Mouse (Mus musculus) heart, embryonic 13.5 days (tissue): Measurements from ENCODE around the gene Asic3. TPM values are rescaled to one million over a fixed set of nuclear protein-coding genes. Genes with fewer than 3 reads are reported as not detected.

Experiments
- ATAC-seq: fragments of 200-750 bp; cut with Nextera tagmentation; 2 replicates; pipeline ENCODE4 v1.8.0; 2017; ENCODE audit warnings: moderate TSS enrichment; ENCODE audit not compliant: insufficient number of reproducible peaks, low FRiP score, low TSS enrichment; ENCODE audit errors: extremely low read depth
- H3K27ac ChIP-seq: fragments of 300-500 bp; sonication (generic); replicated peaks from 2 replicates; pipeline ENCODE4 v1.5.1; 2015; ENCODE audit warnings: moderate library complexity, mild to moderate bottlenecking, inconsistent platforms
- H3K27me3 ChIP-seq: fragments of 300-500 bp; sonication (generic); replicated peaks from 2 replicates; pipeline ENCODE4 v1.6.1; 2015; ENCODE audit warnings: mild to moderate bottlenecking, inconsistent platforms
- H3K36me3 ChIP-seq: fragments of 300-500 bp; sonication (generic); 2 replicates; pipeline ENCODE4 v1.6.1; 2015; ENCODE audit warnings: mild to moderate bottlenecking, inconsistent platforms
- H3K4me1 ChIP-seq: fragments of 300-500 bp; sonication (generic); 2 replicates; pipeline ENCODE4 v1.6.1; 2015; ENCODE audit warnings: inconsistent platforms
- H3K4me2 ChIP-seq: fragments of 300-500 bp; sonication (generic); 2 replicates; pipeline ENCODE4 v1.6.1; 2015; ENCODE audit warnings: inconsistent platforms, mild to moderate bottlenecking, moderate library complexity
- H3K4me3 ChIP-seq: fragments of 300-500 bp; sonication (generic); 2 replicates; pipeline ENCODE4 v1.5.1; 2015; ENCODE audit warnings: moderate library complexity, mild to moderate bottlenecking, inconsistent platforms
- H3K9ac ChIP-seq: fragments of 300-500 bp; sonication (generic); 2 replicates; pipeline ENCODE4 v1.6.1; 2015; ENCODE audit warnings: inconsistent platforms, mild to moderate bottlenecking, moderate library complexity
- H3K9me3 ChIP-seq: fragments of 300-500 bp; sonication (generic); 2 replicates; pipeline ENCODE4 v1.6.1; 2016; ENCODE audit warnings: inconsistent platforms
- WGBS: fragments of 180-500 bp; shearing (Covaris S2); methylation state at CpG from one replicate; pipeline ENCODE4 v1.1.7; 2015; ENCODE audit warnings: mixed read lengths; 5-methylcytosine and 5-hydroxymethylcytosine counted together
- polyA plus RNA-seq: library from polyadenylated mRNA; unstranded; fragments of >200 nt; fragmentation: Nextera tagmentation; extraction: Ambion mirVana; gene quantifications from 2 replicates; pipeline ENCODE4 v1.2.1, GENCODE M21; 2015

Gene Asic3
- polyA plus RNA-seq, 1 experiment from 2014 or later: 0.25 TPM

DNA sequence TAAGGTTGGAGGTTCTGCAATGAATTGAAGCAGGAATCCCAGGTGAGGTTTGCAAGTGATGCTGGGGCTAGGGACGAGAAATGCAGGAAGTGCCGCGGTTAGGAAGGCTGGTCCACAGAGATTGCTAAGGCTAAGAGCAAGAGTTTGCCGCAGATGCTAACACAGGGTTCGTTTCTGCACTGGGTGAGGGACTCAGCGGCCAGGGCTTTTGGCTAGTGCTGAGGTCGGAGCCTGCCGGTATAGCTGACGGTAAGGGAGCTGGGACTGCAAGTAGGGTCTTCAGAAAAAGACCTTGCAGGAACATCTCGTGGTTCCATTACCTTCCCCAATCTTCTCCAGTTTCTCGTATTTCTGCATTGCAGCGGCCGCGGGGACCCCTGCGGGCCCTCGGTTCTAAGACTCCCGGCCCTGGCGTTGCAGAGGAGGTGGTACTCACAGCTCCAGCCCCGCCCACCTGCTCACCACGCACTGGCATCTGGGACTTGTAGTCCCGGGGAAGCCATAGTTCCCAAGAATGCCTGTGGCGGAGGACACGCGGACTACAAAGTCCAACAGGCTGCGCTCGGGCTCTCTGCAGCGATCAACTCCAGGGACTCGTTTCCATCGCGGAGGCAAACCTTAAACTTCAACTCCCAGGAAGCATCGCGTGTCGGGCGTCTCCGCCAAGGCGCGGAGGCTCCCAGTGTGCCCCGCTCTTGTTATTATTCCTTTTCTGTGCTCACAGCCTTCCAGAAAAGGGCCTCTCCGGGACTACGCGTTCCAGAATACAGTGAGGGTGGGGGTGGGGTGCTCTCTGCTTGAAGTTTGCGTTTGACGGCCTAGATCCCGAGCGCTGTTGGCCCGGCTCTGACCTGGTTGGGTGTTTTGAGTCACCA is 10.2 kb downstream of the Asic3 start, which contains the start of the genes Cdk5 and Slc4a2:
Gene Cdk5, minus strand, starts transcription at position 402 of the 875 bp plus-strand sequence.
Gene Slc4a2, plus strand, starts transcription at position 709 of the 875 bp plus-strand sequence.
- under 1% methylated on average over 46 of the region's 46 CpGs for WGBS
- H3K36me3 ChIP-seq: peaks cover 37% of the 10 kb centered on the region
- H3K4me3 ChIP-seq: peak within 1 kb of the TSS; percentile 81
- H3K9me3 ChIP-seq: no peaks in the 10 kb centered on the region
- peaks cover 44% of the 10 kb centered on the region for H3K4me1 ChIP-seq
- peak within 1 kb of the TSS; percentile 97 for H3K27ac ChIP-seq
- H3K27me3 ChIP-seq: no peaks in the 10 kb centered on the region
- H3K9ac ChIP-seq: peak within 1 kb of the TSS; percentile 91
- peak; percentile 89 for ATAC-seq
- H3K4me2 ChIP-seq: peak within 1 kb of the TSS; percentile 96

DNA sequence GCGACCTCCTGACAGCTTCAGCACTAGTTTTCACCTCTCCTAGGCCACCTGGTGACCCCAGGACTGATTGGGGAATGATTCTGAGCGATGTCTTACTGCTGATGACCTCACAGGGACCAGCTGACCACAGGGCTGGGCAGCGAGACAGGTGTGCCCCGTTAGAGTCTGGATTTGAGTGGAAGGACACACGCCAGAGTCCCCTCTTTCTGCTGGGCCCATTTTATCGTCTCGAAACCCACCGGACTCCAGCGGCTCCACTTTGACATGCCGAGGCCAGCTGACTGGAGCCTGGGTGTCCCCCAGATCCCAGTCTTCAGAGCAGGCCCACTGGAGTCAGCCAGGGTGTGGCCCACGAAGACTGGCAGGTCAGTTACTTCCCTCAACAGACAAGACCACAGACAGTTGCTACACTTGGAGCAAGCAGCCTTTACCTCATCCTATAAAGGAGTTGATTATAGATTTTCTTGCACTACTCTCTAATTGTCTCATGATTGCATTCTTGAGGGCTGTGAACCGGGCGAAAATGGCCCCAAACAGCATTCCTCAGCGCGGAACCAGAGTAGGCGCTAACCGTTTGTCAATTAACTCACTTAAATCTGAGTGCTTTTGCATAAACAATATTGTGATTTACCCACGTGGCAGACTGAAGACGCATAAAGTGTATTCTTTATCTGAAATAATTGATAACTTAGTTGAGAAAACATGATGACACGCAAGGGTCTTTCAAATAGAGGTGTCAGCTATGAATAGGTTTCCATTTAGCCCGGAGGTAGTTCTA is 11.0 kb downstream of the Asic3 start:
- H3K36me3 ChIP-seq: peaks cover 30% of the 10 kb centered on the region
- peaks cover 51% of the 10 kb centered on the region for H3K4me1 ChIP-seq
- 12% methylated on average over 21 of the region's 21 CpGs for WGBS
- no peaks in the 10 kb centered on the region for H3K9me3 ChIP-seq
- H3K4me3 ChIP-seq: peak overlapping the region; percentile 81
- H3K9ac ChIP-seq: peak overlapping the region; percentile 91
- ATAC-seq: peak; percentile 0; the same call in 1 of the 2 replicates
- H3K27ac ChIP-seq: peak overlapping the region; percentile 97
- H3K27me3 ChIP-seq: no peaks in the 10 kb centered on the region
- H3K4me2 ChIP-seq: peak overlapping the region; percentile 96

DNA sequence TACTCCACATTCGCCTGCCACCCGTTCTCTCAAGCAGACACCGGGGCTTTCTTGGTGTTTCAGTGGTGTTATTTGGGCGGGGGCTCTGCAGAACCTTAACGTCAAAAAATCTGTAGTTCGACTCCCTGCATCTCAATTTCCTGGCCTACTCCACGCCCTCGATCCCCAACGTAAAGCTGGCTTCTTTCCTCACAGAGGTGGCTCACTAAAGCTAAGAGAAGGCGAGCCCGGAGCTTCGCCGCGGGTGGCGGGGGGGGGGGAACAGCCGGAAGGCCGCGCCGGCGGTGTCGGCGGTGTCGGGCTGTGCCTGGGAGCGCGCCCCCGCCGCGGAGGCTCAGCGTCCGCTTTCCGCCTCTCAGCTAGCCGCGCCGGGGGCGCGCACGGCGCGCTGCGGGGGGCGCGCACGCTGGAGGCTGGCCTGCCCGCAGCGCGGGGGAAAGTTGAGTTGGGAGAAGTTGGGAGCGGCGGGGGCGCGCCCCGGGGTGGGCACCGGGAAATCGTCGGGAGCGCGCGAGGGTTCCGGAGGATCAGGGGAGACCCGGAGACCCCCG is 11.7 kb downstream of the Asic3 start:
- Histone ChIP-seq H3K27ac (peak overlapping the region; percentile 97), H3K4me3 (peak overlapping the region; percentile 81), H3K4me1 (peaks cover 51% of the 10 kb centered on the region), H3K36me3 (peaks cover 30% of the 10 kb centered on the region), H3K9me3 (no peaks in the 10 kb centered on the region), H3K9ac (peak overlapping the region; percentile 91), H3K27me3 (no peaks in the 10 kb centered on the region), H3K4me2 (peak overlapping the region; percentile 96)
- WGBS: under 1% methylated on average over 49 of the region's 60 CpGs
- ATAC-seq: peak; percentile 27

DNA sequence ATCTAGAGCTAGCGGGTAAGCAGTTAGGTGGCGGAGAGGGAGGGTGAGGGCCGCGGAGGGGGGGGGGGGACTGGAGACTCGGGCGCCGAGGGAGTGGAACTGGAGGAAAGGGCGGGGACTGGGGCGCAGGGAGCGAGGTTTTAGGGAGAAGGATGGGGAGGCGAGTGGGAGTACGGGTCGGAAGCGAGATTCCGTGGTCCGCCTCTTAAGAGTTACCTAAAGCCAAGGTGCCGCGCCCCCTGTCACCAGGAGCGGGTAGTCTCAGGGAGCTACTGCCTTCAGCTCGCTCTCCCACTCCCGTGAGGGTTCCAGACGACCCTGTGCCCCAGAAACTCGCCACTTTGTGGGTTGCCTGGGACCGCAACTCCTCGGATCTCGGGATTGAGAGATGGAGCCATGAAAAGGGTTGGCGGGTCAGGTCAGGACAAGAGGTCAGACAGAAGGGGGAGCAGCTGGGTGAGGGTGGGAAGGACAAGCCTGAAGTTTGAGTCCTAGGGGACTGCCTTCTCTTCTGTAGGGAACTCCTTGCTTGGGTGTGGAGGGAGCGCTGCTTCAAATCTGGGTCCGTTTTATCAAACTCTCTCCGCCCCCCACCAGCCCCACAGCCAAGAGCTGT is 12.3 kb downstream of the Asic3 start:
- no peaks in the 10 kb centered on the region for H3K9me3 ChIP-seq
- H3K9ac ChIP-seq: peak overlapping the region; percentile 91
- peak overlapping the region; percentile 81 for H3K4me3 ChIP-seq
- peak overlapping the region; percentile 96 for H3K4me2 ChIP-seq
- ATAC-seq: no peak; the same call in 1 of the 2 replicates
- peaks cover 30% of the 10 kb centered on the region for H3K36me3 ChIP-seq
- peaks cover 51% of the 10 kb centered on the region for H3K4me1 ChIP-seq
- no peaks in the 10 kb centered on the region for H3K27me3 ChIP-seq
- peak overlapping the region; percentile 97 for H3K27ac ChIP-seq
- WGBS: under 1% methylated on average over 26 of the region's 30 CpGs

DNA sequence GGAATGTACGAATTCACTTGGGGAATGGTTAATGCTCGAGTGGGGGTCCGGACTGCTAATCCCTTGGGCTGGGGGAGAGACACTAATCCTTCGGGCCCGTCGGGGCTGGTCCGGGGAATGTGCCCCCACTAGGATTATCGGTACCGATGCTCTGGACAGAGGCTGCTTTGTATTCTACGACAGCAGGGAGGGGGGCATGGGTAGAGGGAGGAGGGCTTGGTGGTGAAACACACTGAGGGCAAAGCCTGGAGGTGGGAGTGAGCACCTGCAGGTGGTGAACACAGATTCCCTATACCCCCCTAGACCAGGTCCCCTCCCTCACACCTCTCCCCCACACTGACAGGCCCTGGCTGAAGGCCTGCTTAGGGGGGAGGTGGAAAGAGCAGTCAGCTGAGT is 12.8 kb downstream of the Asic3 start:
- ATAC-seq: no peak
- peak overlapping the region; percentile 97 for H3K27ac ChIP-seq

DNA sequence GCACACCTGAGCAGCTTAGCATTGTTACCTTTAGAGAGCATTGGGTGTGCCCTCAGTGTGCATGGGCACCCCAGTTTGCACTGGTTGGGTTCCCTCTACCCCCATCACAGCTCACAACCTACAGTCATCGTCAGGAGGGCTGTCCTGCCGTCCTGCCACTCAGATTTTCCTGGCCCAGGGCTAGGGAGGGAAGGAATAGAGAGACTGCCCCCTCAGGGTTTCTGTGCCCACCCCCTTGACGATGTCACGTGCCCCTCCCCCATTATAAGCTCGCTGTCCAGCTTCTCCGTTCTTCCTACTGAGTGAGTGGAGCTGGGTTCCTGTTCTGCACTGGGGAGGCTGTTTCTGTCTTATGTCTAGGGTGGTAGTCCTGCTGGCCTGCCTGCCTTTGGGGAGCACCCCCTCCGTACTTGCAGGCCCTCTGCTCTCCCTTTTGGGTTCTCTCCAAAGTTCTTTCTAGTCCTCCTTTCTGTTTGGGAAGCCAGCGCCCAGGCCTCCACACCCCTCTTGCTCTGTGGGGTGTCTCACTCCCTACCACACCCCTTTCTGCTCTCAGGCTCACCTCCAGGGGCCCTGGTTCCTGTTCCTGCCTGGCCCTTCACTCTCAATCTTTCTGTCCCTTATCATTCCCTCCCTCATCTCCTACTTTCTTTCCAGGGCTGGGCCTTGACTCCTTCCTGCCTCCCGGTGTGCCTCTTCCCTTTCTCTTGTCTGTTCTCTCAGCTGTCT is 13.5 kb downstream of the Asic3 start:
- no peak for ATAC-seq
- 18% methylated on average over 9 of the region's 9 CpGs for WGBS
- H3K4me1 ChIP-seq: peaks cover 51% of the 10 kb centered on the region

More for the DNA sequence above, 12.8 kb downstream of the Asic3 start:
- no peaks in the 10 kb centered on the region for H3K9me3 ChIP-seq
- H3K4me3 ChIP-seq: peak overlapping the region; percentile 81
- H3K9ac ChIP-seq: peak overlapping the region; percentile 91
- H3K4me1 ChIP-seq: peaks cover 51% of the 10 kb centered on the region
- peaks cover 30% of the 10 kb centered on the region for H3K36me3 ChIP-seq
- 3% methylated on average over 10 of the region's 10 CpGs for WGBS
- H3K4me2 ChIP-seq: peak overlapping the region; percentile 96
- H3K27me3 ChIP-seq: no peaks in the 10 kb centered on the region

DNA sequence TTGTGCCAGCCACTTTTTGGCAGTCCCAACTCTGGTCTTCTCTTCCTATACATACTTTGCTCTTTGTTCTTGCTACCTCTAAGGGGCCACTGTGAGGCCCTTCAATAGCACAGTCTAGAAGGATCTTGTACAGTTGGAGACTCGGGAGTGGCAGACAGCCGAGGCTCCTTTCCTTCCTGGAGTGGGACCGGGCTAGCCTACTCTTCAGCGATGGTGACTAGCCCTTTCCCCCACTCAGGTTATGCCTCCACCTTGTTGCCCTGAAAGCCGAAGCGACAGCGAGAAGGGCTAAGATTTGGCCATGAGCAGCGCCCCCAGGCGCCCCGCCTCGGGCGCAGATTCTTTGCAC is 14.1 kb downstream of the Asic3 start:
- 27% methylated on average over 12 of the region's 12 CpGs for WGBS
- H3K27ac ChIP-seq: no peak overlapping the region
- no peaks in the 10 kb centered on the region for H3K9me3 ChIP-seq
- H3K4me1 ChIP-seq: peaks cover 51% of the 10 kb centered on the region
- H3K36me3 ChIP-seq: peaks cover 31% of the 10 kb centered on the region
- H3K4me3 ChIP-seq: peak overlapping the region; percentile 81
- H3K4me2 ChIP-seq: peak overlapping the region; percentile 96
- ATAC-seq: no peak
- H3K27me3 ChIP-seq: no peaks in the 10 kb centered on the region
- peak overlapping the region; percentile 91; the same call in 1 of the 2 replicates for H3K9ac ChIP-seq

More for the DNA sequence above, 13.5 kb downstream of the Asic3 start:
- H3K27me3 ChIP-seq: no peaks in the 10 kb centered on the region
- peaks cover 30% of the 10 kb centered on the region for H3K36me3 ChIP-seq
- no peak overlapping the region for H3K27ac ChIP-seq
- peak overlapping the region; percentile 91 for H3K9ac ChIP-seq
- H3K9me3 ChIP-seq: no peaks in the 10 kb centered on the region
- H3K4me3 ChIP-seq: peak overlapping the region; percentile 81
- peak overlapping the region; percentile 96 for H3K4me2 ChIP-seq

DNA sequence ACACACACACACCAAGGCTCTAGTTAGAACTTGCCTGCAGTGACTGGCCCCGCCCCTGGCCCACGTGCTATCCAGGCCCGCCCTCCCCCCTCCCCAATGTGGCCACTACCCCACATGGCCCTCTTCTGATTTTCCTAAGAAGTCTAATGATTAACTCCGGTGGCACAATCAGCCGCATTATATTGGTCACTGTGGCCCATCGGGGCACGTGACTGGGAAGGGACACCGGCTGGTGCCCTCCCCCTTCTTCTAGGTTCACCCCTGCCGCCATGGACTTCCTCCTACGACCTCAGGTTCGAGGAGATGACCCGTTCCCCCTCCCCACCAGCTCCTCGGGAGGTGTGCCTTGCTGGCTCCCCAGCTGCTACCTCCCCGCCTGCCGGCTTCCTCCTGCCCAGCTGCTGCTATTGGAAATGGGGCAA is 14.8 kb downstream of the Asic3 start:
- no peak for ATAC-seq
- Histone ChIP-seq H3K27me3 (no peaks in the 10 kb centered on the region), H3K4me1 (peaks cover 49% of the 10 kb centered on the region), H3K9ac (peak overlapping the region; percentile 91), H3K4me3 (0 out of 2 replicates have a peak overlapping the region, but pooled peaks have one; percentile 3), H3K9me3 (no peaks in the 10 kb centered on the region), H3K36me3 (peaks cover 39% of the 10 kb centered on the region), H3K4me2 (peak overlapping the region; percentile 96), H3K27ac (0 out of 2 replicates have a peak overlapping the region, but pooled peaks have one; percentile 5)
- 14% methylated on average over 15 of the region's 15 CpGs for WGBS

DNA sequence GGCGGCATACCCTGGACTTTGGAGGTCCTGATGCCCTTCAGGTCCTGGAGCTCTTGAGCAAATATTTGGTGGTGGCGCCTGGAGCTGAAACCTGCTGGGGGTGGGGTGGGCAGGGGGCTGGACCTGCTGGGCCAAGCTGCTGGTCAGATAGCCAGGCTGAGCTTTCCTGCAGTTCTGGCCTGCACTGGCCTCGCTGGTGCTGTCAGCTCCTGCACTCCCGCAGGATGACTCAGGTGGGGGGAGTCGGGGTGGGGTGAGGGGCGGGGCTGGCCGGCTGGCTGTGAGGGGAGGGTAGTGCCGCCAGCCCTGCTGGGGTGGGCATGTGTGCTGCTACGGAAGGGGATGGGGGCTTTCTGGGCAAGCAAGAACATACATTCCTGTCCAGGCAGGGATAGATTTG is 15.4 kb downstream of the Asic3 start:
- H3K4me3 ChIP-seq: 0 out of 2 replicates have a peak overlapping the region, but pooled peaks have one; percentile 3
- H3K27me3 ChIP-seq: no peaks in the 10 kb centered on the region
- H3K4me2 ChIP-seq: peak overlapping the region; percentile 96
- no peaks in the 10 kb centered on the region for H3K9me3 ChIP-seq
- ATAC-seq: no peak
- H3K27ac ChIP-seq: 0 out of 2 replicates have a peak overlapping the region, but pooled peaks have one; percentile 5
- H3K36me3 ChIP-seq: peaks cover 45% of the 10 kb centered on the region
- peaks cover 54% of the 10 kb centered on the region for H3K4me1 ChIP-seq
- 21% methylated on average over 9 of the region's 9 CpGs for WGBS
- H3K9ac ChIP-seq: peak overlapping the region; percentile 91

DNA sequence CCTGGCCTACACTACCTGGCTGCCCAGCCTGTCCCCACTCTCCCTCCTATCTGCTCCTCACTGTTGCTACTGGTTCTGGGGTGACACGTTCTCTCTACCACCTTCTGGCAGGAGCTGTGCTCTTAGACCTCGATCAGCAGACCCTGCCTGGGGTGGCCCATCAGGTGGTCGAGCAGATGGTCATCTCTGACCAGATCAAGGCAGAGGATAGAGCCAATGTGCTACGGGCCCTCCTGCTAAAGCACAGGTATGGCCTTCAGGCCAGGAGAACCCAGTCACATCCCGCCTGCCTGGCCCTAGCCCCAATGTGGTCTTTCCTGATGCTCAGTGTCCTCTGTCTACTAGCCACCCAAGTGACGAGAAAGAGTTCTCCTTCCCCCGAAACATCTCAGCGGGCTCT is 20.8 kb downstream of the Asic3 start:
- WGBS: 84% methylated on average over 8 of the region's 8 CpGs
- Histone ChIP-seq H3K36me3 (peaks cover 96% of the 10 kb centered on the region), H3K27me3 (no peaks in the 10 kb centered on the region), H3K9me3 (no peaks in the 10 kb centered on the region), H3K4me1 (peaks cover 16% of the 10 kb centered on the region), H3K4me2 (no peak overlapping the region), H3K27ac (peak overlapping the region; percentile 53; the same call in 1 of the 2 replicates), H3K4me3 (no peak overlapping the region), H3K9ac (peak overlapping the region; percentile 19; the same call in 1 of the 2 replicates)
- no peak for ATAC-seq
